Mouse (Mus musculus) left cerebral cortex, postnatal 25 days (tissue): ENCODE results near the gene Cops4. TPM values are rescaled to one million over a fixed set of nuclear protein-coding genes. Genes with fewer than 3 reads are reported as not detected.

Experiments used
- DNase-seq, 2 experiments: peaks; one replicate each; pipeline ENCODE4 v3.0.0; 2022; ENCODE audit warnings: low spot score in 2 of 2, mixed read lengths in 1 of 2
- intact Hi-C: fragments of 180-260 bp; cut with DNase I; formaldehyde crosslinking; loops from one replicate; pipeline ENCODE4 v1.15.1; 2025
- microRNA-seq, 2 experiments: library from miRNA; unstranded; fragments of <30 nt; microRNA quantifications; one replicate each; pipeline ENCODE4 v1.2.0; 2022
- total RNA-seq, 2 experiments: library from RNA; stranded (reverse); gene quantifications; 2 replicates each; pipeline ENCODE4 v1.2.3; 2021

Cops4 gene
- total RNA-seq, 2 experiments from 2014 or later, result 79.6 to 83.2 TPM

DNA sequence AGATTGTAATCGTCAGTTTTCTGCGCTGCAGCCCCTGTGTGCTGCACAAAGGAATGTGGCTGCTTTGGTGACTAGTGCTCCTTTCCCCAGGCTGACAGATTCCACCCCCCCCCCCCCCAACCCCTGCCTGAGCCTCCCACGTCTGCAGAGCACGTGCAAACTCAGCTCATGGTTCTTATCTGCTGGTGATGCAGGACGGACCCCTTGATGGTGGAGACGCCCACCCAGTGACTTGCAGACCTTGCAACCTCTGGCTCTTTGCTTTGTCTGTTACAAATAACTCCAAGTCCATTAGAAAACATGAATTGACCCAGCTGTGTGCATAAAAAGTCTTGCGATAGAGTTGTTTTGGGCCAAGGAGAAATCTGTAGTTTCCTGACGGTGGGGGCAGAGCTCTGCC, 52.6 kb downstream of the Cops4 start:
- intact Hi-C loops, result no loop called here
- no peak for DNase-seq

DNA sequence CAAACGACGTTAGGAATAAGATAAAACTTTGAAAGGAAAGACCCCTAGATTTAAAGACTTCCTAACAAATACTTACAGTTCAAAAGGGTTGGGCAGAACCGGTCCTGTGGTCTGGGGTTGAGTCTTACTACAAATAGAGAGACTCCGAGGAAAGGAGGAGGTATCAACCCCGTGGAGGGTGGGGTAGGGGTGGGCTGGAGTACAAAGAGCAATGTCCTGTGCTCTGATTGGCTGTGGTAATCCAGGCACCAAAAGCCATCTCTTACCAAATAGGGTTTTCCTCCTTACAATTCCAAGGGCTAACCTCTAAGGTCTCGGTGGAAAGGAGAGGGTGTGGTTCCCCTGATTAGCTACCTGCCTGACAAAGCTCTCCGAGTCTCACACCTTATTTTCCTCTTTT, 54.0 kb downstream of the Cops4 start, which contains the start of gene Plac8:
Gene Plac8 (minus strand): TSS at position 177 of the 400 bp plus-strand sequence.
- intact Hi-C loops, result no loop called here
- no peak for DNase-seq

GRCm38 (mm10) chr5:100573256-100573655, 55.1 kb downstream of the Cops4 start:
- DNase-seq, result no peak

DNA sequence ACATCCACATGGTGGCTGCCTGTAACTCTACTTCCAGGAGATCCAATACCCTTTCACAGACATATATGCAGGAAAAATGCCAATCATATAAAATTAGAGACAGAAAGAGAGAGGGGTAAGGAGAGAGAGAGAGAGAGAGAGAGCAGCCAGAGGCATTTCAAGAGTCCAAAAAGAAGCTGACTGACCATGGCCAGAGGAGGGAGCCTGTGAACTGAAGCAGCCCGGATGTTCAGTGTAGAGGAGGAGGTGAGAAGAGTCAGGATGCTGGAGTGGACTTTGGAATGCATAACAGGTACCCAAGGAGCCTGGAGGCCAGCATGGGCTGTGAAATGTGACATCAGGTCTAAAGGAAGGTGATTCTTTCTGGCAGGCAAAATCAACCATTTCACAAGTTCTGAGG, 56.7 kb downstream of the Cops4 start:
- intact Hi-C loops, result no loop called here
- no peak for DNase-seq

More at GRCm38 (mm10) chr5:100573256-100573655, 55.1 kb downstream of the Cops4 start:
- intact Hi-C loops, result no loop called here

- intact Hi-C loops, result no loop called here
- DNase-seq, result no peak
Measured at GRCm38 (mm10) chr5:100578863-100579411, 60.8 kb downstream of the Cops4 start.

- DNase-seq, result no peak
- intact Hi-C loops, result no loop called here
Measured at GRCm38 (mm10) chr5:100581622-100582434, 63.7 kb downstream of the Cops4 start.

DNA sequence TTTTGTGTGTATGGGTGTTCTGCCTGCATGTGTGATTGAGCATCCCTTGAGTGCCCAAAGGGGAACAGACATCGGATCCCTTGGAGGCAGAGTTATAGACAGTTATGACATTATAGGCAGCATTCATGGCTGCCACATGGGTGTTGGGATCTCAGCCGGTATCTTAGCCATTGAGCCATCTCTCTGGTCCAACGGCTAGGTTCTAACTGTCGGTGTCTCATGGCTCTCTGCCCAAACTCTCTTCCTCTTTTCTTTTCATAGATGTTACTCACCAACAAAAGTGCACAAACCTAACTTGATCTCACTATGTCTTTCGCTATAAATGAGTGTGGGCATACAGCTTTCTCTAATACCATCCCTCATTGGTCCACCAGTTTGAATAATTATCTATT, 64.3 kb downstream of the Cops4 start:
- intact Hi-C loops, result no loop called here
- DNase-seq, result no peak

GRCm38 (mm10) chr5:100583066-100583465, 65.0 kb downstream of the Cops4 start:
- no peak for DNase-seq
- intact Hi-C loops, result no loop called here

GRCm38 (mm10) chr5:100585206-100585644, 67.1 kb downstream of the Cops4 start:
- DNase-seq, result no peak
- intact Hi-C loops, result no loop called here

- intact Hi-C loops, result no loop called here
- DNase-seq, result no peak
Measured at GRCm38 (mm10) chr5:100585657-100586056, 67.5 kb downstream of the Cops4 start.

DNA sequence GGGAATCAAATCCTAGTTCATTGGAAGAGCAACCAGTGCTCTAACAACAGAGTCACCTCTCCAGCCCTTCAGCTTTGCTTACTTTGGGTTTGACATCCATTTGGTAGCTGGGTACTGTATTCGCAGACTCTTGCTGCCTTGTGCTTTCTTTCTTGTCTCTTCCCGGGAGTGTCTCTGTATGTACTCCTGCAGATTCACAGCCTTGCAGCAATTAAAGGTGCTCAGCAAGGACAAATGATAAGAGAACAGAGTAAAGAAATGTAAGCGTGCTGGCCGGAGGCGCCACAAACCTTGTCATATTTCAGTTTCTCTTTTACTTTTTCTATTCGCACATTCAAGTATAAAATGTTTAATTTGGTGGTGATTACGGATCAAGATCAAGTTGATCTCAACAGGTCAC, 69.0 kb downstream of the Cops4 start:
- intact Hi-C loops, result no loop called here
- DNase-seq, result no peak

GRCm38 (mm10) chr5:100587626-100588025, 69.5 kb downstream of the Cops4 start:
- intact Hi-C loops, result no loop called here

GRCm38 (mm10) chr5:100590505-100590904, 72.4 kb downstream of the Cops4 start:
- intact Hi-C loops, result no loop called here
- DNase-seq, result no peak

More at GRCm38 (mm10) chr5:100587626-100588025, 69.5 kb downstream of the Cops4 start:
- no peak for DNase-seq

DNA sequence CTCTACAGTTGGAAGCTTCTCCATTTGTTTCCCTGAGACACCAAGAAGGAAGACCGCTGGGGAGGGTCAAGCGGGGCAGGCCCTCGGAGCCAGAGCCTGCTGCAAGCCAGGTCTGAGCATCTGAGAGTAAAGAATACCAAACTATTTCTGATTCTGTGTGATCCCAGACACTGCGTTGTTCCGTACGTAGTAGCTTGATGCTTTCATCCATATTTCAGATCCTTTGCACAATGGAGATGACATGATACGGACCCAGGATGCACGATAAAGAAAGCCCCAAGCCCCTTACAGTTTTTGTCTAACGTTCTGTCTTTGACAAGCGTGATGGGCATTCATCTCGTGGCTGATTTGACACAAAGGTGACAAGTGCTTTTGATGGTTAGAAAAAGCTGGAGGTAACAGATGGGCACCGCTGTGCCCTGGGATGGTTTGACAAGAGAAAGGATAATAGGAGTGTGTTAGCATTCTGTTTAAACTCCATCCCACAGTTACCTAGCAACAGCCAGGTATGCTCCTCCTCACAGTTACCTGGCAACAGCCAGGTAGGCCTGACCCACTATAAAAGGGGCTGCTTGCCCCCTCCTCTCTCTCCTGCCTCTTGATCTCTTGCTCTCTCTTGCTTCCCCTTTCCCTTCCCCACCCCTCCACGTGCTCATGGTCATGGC, 76.8 kb downstream of the Cops4 start:
- intact Hi-C loops, result no loop called here
- no peak for DNase-seq

- intact Hi-C loops, result no loop called here
- DNase-seq, result no peak
Measured at GRCm38 (mm10) chr5:100595999-100596398, 77.9 kb downstream of the Cops4 start.

Small RNAs within 50 kb of the gene (microRNA-seq; reads per million reads assigned to microRNA genes)
- 0 reads per million in 2 experiments for gene Gm23222

Other genes with a start within 250 kb of the Cops4 start
- gene Sec31a, start 102.1 kb upstream of the Cops4 start, total RNA-seq, result 100 to 1,000 TPM; 108 to 112 TPM
- gene Lin54, start 17.7 kb upstream of the Cops4 start, total RNA-seq, result 10 to 100 TPM; 16.2 to 23.6 TPM
- gene Plac8, start 53.9 kb downstream of the Cops4 start, total RNA-seq, result not detected
- gene Coq2, start 156.8 kb downstream of the Cops4 start, total RNA-seq, result 10 to 100 TPM; 68.8 to 69.7 TPM
- 1 to 10 TPM; 1.6 to 1.8 TPM for gene Hpse, start 201.4 kb downstream of the Cops4 start, total RNA-seq